Mouse (Mus musculus) spleen, adult 2 months (tissue): ENCODE results near the gene Sstr3.

Experiments used
- CTCF ChIP-seq: fragments of 200-500 bp; IDR thresholded peaks from 2 replicates; pipeline ENCODE4 v1.5.1; 2011; ENCODE audit warnings: mild to moderate bottlenecking, inconsistent platforms; ENCODE audit not compliant: insufficient read depth, insufficient read length, insufficient replicate concordance; ENCODE audit errors: extremely low read depth
- POLR2A ChIP-seq: fragments of 200-500 bp; IDR thresholded peaks from 2 replicates; pipeline ENCODE4 v1.6.1; 2011; ENCODE audit warnings: low read depth, low read length, inconsistent platforms

- TF ChIP-seq CTCF, result no peak
- no peak for TF ChIP-seq POLR2A
Measured at GRCm38 (mm10) chr15:78589936-78590335, 45.5 kb upstream of the Sstr3 start.
